ENCODE assay signal across 11 mouse cellular contexts in genomic region chr4:45578554-45579370, GRCm38 (mm10). TPM values are rescaled to one million over a fixed set of nuclear protein-coding genes. Genes with fewer than 3 reads are reported as not detected.
DNase-seq lines count a peak whose midpoint lies in the region; ATAC-seq and TF ChIP-seq lines count a peak whose summit lies in the region.
"Had no signal": no experiment of that assay in that cellular context is flagged by ENCODE, and none has a peak within 500 bp of the region (broad histone marks: within the 10 kb centered on the region; RNA-seq: fewer than 3 reads in every experiment).

No protein-coding gene starts in this region.

- TF ChIP-seq CTCF in lung, embryonic 14.5 days (IDR thresholded peaks at IDR 0.05; ENCODE audit: low read depth) = no peak
- TF ChIP-seq CTCF in layer of hippocampus, adult 2 months (conservative IDR thresholded peaks at IDR 0.05) = no peak

- H3K27ac ChIP-seq in lung, embryonic 14.5 days (ENCODE audit: low read depth) = no peak overlapping the region
- no peak overlapping the region for H3K27ac ChIP-seq in embryonic facial prominence, embryonic 12.5 days
- H3K27ac ChIP-seq in midbrain, embryonic 15.5 days = 0 out of 2 replicates have a peak overlapping the region, but pooled peaks have one; percentile 8
- no peak overlapping the region for H3K27ac ChIP-seq in layer of hippocampus, adult 2 months

- no peaks in the 10 kb centered on the region for H3K27me3 ChIP-seq in lung, embryonic 14.5 days (ENCODE audit: insufficient read depth, low read length)
- no peaks in the 10 kb centered on the region for H3K27me3 ChIP-seq in embryonic facial prominence, embryonic 12.5 days
- H3K27me3 ChIP-seq in midbrain, embryonic 15.5 days (replicated peaks) = no peaks in the 10 kb centered on the region

- WGBS in lung, embryonic 14.5 days = 18% methylated on average over 21 of the region's 22 CpGs
- WGBS in embryonic facial prominence, embryonic 12.5 days = 14% methylated on average over 20 of the region's 22 CpGs
- 20% methylated on average over 22 of the region's 22 CpGs for WGBS in midbrain, embryonic 15.5 days

- H3K9ac ChIP-seq in lung, embryonic 14.5 days = no peak overlapping the region
- no peak overlapping the region for H3K9ac ChIP-seq in embryonic facial prominence, embryonic 12.5 days
- no peak overlapping the region for H3K9ac ChIP-seq in midbrain, embryonic 15.5 days

- H3K36me3 ChIP-seq in lung, embryonic 14.5 days (ENCODE audit: insufficient read depth) = no peaks in the 10 kb centered on the region
- no peaks in the 10 kb centered on the region for H3K36me3 ChIP-seq in embryonic facial prominence, embryonic 12.5 days
- no peaks in the 10 kb centered on the region for H3K36me3 ChIP-seq in midbrain, embryonic 15.5 days (replicated peaks)

- H3K9me3 ChIP-seq in lung, embryonic 14.5 days (ENCODE audit: low read depth, low read length) = no peaks in the 10 kb centered on the region
- no peaks in the 10 kb centered on the region for H3K9me3 ChIP-seq in embryonic facial prominence, embryonic 12.5 days
- H3K9me3 ChIP-seq in midbrain, embryonic 15.5 days = no peaks in the 10 kb centered on the region

- DNase-seq in lung, embryonic 14.5 days = no peak
- DNase-seq in lung, postnatal 14 days = no peak
- DNase-seq in kidney, postnatal 36 days = peak; percentile 70 to 85
- no peak for DNase-seq in testis, postnatal 10 days (ENCODE audit: low spot score)
- no peak for DNase-seq in layer of hippocampus, adult 2 months (ENCODE audit: low spot score in 2 of 2)
- DNase-seq: adrenal gland, postnatal 14 days; gastrocnemius, postnatal 25 days; lung, postnatal 10 days had no signal

- ATAC-seq in lung, embryonic 14.5 days (ENCODE audit: insufficient read depth) = peak; percentile 14; the same call in 1 of the 2 replicates
- 0 out of 2 replicates have a peak, but pooled peaks have one; percentile 23 for ATAC-seq in embryonic facial prominence, embryonic 12.5 days (ENCODE audit: insufficient number of reproducible peaks, insufficient read depth, low FRiP score, low TSS enrichment)
- peak; percentile 42 for ATAC-seq in midbrain, embryonic 15.5 days (replicated peaks)
- ATAC-seq in megakaryocyte progenitor cell, adult 5-6 weeks (replicated peaks; ENCODE audit: poor library complexity) = no peak

- no peak overlapping the region for H3K4me2 ChIP-seq in lung, embryonic 14.5 days
- H3K4me2 ChIP-seq in embryonic facial prominence, embryonic 12.5 days (replicated peaks) = no peak overlapping the region
- no peak overlapping the region for H3K4me2 ChIP-seq in midbrain, embryonic 15.5 days

- no peak overlapping the region for H3K4me3 ChIP-seq in lung, embryonic 14.5 days (ENCODE audit: low read depth, low read length)
- no peak overlapping the region for H3K4me3 ChIP-seq in embryonic facial prominence, embryonic 12.5 days
- no peak overlapping the region for H3K4me3 ChIP-seq in midbrain, embryonic 15.5 days
- H3K4me3 ChIP-seq in layer of hippocampus, adult 2 months = no peak overlapping the region

- H3K4me1 ChIP-seq in lung, embryonic 14.5 days (ENCODE audit: insufficient read depth) = no peaks in the 10 kb centered on the region
- H3K4me1 ChIP-seq in embryonic facial prominence, embryonic 12.5 days = peaks cover 23% of the 10 kb centered on the region; the same call in 1 of the 2 replicates
- peaks cover 12% of the 10 kb centered on the region for H3K4me1 ChIP-seq in midbrain, embryonic 15.5 days

RNA-seq across cellular contexts. Expression of gene Shb, which starts 46.5 kb away (rescaled TPM):
- polyA plus RNA-seq in lung, embryonic 14.5 days (2014; fragmentation: Nextera tagmentation; extraction: Ambion mirVana) = 10.6 TPM in 2 replicates
- polyA plus RNA-seq in embryonic facial prominence, embryonic 12.5 days (2016; fragmentation: Nextera tagmentation; extraction: Ambion mirVana) = 8.3 and 9.6 TPM in 2 replicates
- 6.3 and 6.7 TPM in 2 replicates for polyA plus RNA-seq in midbrain, embryonic 15.5 days (2015; fragmentation: Nextera tagmentation; extraction: Ambion mirVana)
- 1.5 TPM in 2 replicates for total RNA-seq in megakaryocyte progenitor cell, adult 5-6 weeks (2015)
- total RNA-seq in megakaryocyte progenitor cell, adult 5-6 weeks (2017) = 2.0 and 2.8 TPM in 2 replicates
- total RNA-seq in layer of hippocampus, adult 2 months (2021) = 10 to 100 TPM; 14.1 to 18.8 TPM

Comparison
In these comparisons a context has a peak if more than half of its experiments do, and no peak if none do; other contexts are left out.
1. DNase-seq: peak in kidney, postnatal 36 days (2 of 2); none in lung, embryonic 14.5 days (single experiment), lung, postnatal 14 days (single experiment), testis, postnatal 10 days (single experiment) and layer of hippocampus, adult 2 months (0 of 2).